9 mouse cellular contexts compared by ENCODE assay signal in the genomic region with DNA sequence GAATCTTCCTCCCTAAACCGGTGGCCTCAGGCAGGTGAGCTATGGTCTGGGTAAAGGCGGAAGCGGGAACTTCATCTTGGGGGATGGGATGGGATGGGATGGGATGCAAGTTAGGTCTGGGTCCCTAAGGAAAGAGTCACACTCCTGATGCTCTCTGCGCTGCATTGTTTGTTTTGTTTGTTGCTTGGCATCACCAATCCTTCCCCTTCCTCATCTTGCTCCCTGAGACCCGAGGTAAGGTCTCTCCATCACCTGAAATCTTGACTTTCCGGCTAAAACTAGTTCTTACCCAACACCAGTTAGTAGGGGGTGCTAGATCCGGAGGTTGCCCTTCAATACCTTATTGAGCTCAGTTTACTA. TPM values are rescaled to one million over a fixed set of nuclear protein-coding genes. Genes with fewer than 3 reads are reported as not detected.
DNase-seq lines count a peak whose midpoint lies in the region; ATAC-seq and TF ChIP-seq lines count a peak whose summit lies in the region.
"Had no signal": no experiment of that assay in that cellular context is flagged by ENCODE, and none has a peak within 500 bp of the region (broad histone marks: within the 10 kb centered on the region; RNA-seq: fewer than 3 reads in every experiment).

No protein-coding gene starts in this region.

- no peak for TF ChIP-seq EP300 in stomach, postnatal 0 days (optimal IDR thresholded peaks at IDR 0.05)

- H3K36me3 ChIP-seq in heart, embryonic 10.5 days = no peaks in the 10 kb centered on the region; the same call in 1 of the 2 replicates
- H3K36me3 ChIP-seq in neural tube, embryonic 12.5 days = no peaks in the 10 kb centered on the region
- no peaks in the 10 kb centered on the region; the same call in 1 of the 2 replicates for H3K36me3 ChIP-seq in liver, embryonic 11.5 days (ENCODE audit: control insufficient read depth, insufficient read depth, low read length)
- H3K36me3 ChIP-seq in stomach, postnatal 0 days (ENCODE audit: control insufficient read depth, insufficient read depth, low read length) = no peaks in the 10 kb centered on the region

- peaks cover 36% of the 10 kb centered on the region for H3K4me1 ChIP-seq in heart, embryonic 10.5 days
- H3K4me1 ChIP-seq in neural tube, embryonic 12.5 days = peaks cover 3% of the 10 kb centered on the region; the same call in 1 of the 2 replicates
- H3K4me1 ChIP-seq in liver, embryonic 11.5 days (replicated peaks; ENCODE audit: control insufficient read depth, insufficient read depth, low read length) = peaks cover 4% of the 10 kb centered on the region; the same call in 1 of the 2 replicates
- H3K4me1 ChIP-seq in stomach, postnatal 0 days (replicated peaks; ENCODE audit: control insufficient read depth, insufficient read depth) = no peaks in the 10 kb centered on the region; the same call in 1 of the 2 replicates

- H3K27ac ChIP-seq in heart, embryonic 10.5 days = peak overlapping the region; percentile 60
- H3K27ac ChIP-seq in neural tube, embryonic 12.5 days = no peak overlapping the region
- peak overlapping the region; percentile 77 for H3K27ac ChIP-seq in liver, embryonic 11.5 days (ENCODE audit: low read depth, low read length)
- peak overlapping the region; percentile 87 for H3K27ac ChIP-seq in stomach, postnatal 0 days (replicated peaks)

- no peak for TF ChIP-seq CTCF in stomach, postnatal 0 days (IDR thresholded peaks at IDR 0.05; ENCODE audit: low read depth)

- intact Hi-C loops in heart, postnatal 14 days (cut with DNase I) = no loop called here
- intact Hi-C loops in gastrocnemius, postnatal 14 days (cut with DNase I; ENCODE audit: low total_unique reads) = no loop called here

- no peaks in the 10 kb centered on the region for H3K9me3 ChIP-seq in heart, embryonic 10.5 days
- peaks cover 3% of the 10 kb centered on the region; the same call in 1 of the 2 replicates for H3K9me3 ChIP-seq in neural tube, embryonic 12.5 days
- no peaks in the 10 kb centered on the region for H3K9me3 ChIP-seq in liver, embryonic 11.5 days (ENCODE audit: control insufficient read depth, low read length)
- no peaks in the 10 kb centered on the region for H3K9me3 ChIP-seq in stomach, postnatal 0 days (ENCODE audit: control insufficient read depth, low read length)

- H3K4me3 ChIP-seq in heart, embryonic 10.5 days = peak overlapping the region; percentile 50
- no peak overlapping the region for H3K4me3 ChIP-seq in neural tube, embryonic 12.5 days
- peak overlapping the region; percentile 47 for H3K4me3 ChIP-seq in liver, embryonic 11.5 days (ENCODE audit: low read depth, low read length)
- peak overlapping the region; percentile 47 for H3K4me3 ChIP-seq in stomach, postnatal 0 days (ENCODE audit: low read depth, low read length)

- ATAC-seq in neural tube, embryonic 12.5 days (ENCODE audit: low FRiP score, low read depth) = no peak
- ATAC-seq in liver, embryonic 11.5 days (replicated peaks; ENCODE audit: low FRiP score) = no peak
- no peak for ATAC-seq in stomach, postnatal 0 days (ENCODE audit: low FRiP score, low TSS enrichment)

- peak overlapping the region; percentile 19; the same call in 1 of the 2 replicates for H3K4me2 ChIP-seq in neural tube, embryonic 12.5 days (replicated peaks)
- H3K4me2 ChIP-seq in liver, embryonic 11.5 days = peak overlapping the region; percentile 38
- H3K4me2 ChIP-seq in stomach, postnatal 0 days (replicated peaks; ENCODE audit: low read depth) = peak overlapping the region; percentile 55

- no peak overlapping the region for H3K9ac ChIP-seq in neural tube, embryonic 12.5 days
- peak overlapping the region; percentile 56 for H3K9ac ChIP-seq in liver, embryonic 11.5 days (ENCODE audit: low read depth, low read length)
- peak overlapping the region; percentile 56 for H3K9ac ChIP-seq in stomach, postnatal 0 days (ENCODE audit: low read length)

- 12% methylated on average over 7 of the region's 7 CpGs for WGBS in heart, embryonic 10.5 days
- 16% methylated on average over 7 of the region's 7 CpGs for WGBS in neural tube, embryonic 12.5 days
- 16% methylated on average over 7 of the region's 7 CpGs for WGBS in liver, embryonic 11.5 days
- 9% methylated on average over 7 of the region's 7 CpGs for WGBS in stomach, postnatal 0 days

- DNase-seq in heart, embryonic 10.5 days (ENCODE audit: low spot score) = no peak
- no peak for DNase-seq in heart, postnatal 14 days
- no peak for DNase-seq in neural tube, embryonic 10.5 days (ENCODE audit: extremely low spot score, low spot score)
- DNase-seq in liver, embryonic 11.5 days (ENCODE audit: low spot score) = no peak
- no peak for DNase-seq in stomach, postnatal 0 days (ENCODE audit: low spot score)
- no peak for DNase-seq in gastrocnemius, postnatal 14 days
- no peak for DNase-seq in layer of hippocampus, postnatal 25 days (ENCODE audit: extremely low spot score in 1 of 2, low spot score in 1 of 2)
- DNase-seq: adrenal gland, adult 8-10 months had no signal

- peaks cover 57% of the 10 kb centered on the region for H3K27me3 ChIP-seq in heart, embryonic 10.5 days (ENCODE audit: insufficient read depth, poor library complexity, severe bottlenecking)
- H3K27me3 ChIP-seq in neural tube, embryonic 12.5 days (replicated peaks) = peaks cover 35% of the 10 kb centered on the region
- peaks cover 53% of the 10 kb centered on the region for H3K27me3 ChIP-seq in liver, embryonic 11.5 days (replicated peaks; ENCODE audit: control insufficient read depth, insufficient read depth, low read length)
- H3K27me3 ChIP-seq in stomach, postnatal 0 days (ENCODE audit: control insufficient read depth, insufficient read depth, low read length) = no peaks in the 10 kb centered on the region

RNA-seq across cellular contexts. Expression of a gene that starts 1.3 kb away (rescaled TPM):
- polyA plus RNA-seq in heart, embryonic 10.5 days (2016; fragmentation: Nextera tagmentation; extraction: Ambion mirVana) = 2.5 and 15.3 TPM in 2 replicates
- under 1 TPM in 1 of 2 experiments, not detected in 1; 0.36 TPM for total RNA-seq in heart, postnatal 14 days (2021)
- 0.66 and 0.99 TPM in 2 replicates for polyA plus RNA-seq in neural tube, embryonic 12.5 days (2016; fragmentation: Nextera tagmentation; extraction: Ambion mirVana)
- 33.2 and 34.1 TPM in 2 replicates for polyA plus RNA-seq in liver, embryonic 11.5 days (2014; fragmentation: Nextera tagmentation; extraction: Ambion mirVana)
- 23.0 and 23.8 TPM in 2 replicates for polyA plus RNA-seq in stomach, postnatal 0 days (2015; fragmentation: Nextera tagmentation; extraction: Ambion mirVana)
- total RNA-seq in gastrocnemius, postnatal 14 days (2021) = not detected
- 1 to 10 TPM; 1.4 to 2.1 TPM for total RNA-seq in layer of hippocampus, postnatal 25 days (2021)

RNA-seq across cellular contexts. Expression of a gene that starts 8.7 kb away (rescaled TPM):
- polyA plus RNA-seq in heart, embryonic 10.5 days (2016; fragmentation: Nextera tagmentation; extraction: Ambion mirVana) = 98.9 and 103 TPM in 2 replicates
- total RNA-seq in heart, postnatal 14 days (2021) = 10 to 100 TPM; 44.6 to 52.6 TPM
- 192 and 196 TPM in 2 replicates for polyA plus RNA-seq in neural tube, embryonic 12.5 days (2016; fragmentation: Nextera tagmentation; extraction: Ambion mirVana)
- 99.4 and 100 TPM in 2 replicates for polyA plus RNA-seq in liver, embryonic 11.5 days (2014; fragmentation: Nextera tagmentation; extraction: Ambion mirVana)
- polyA plus RNA-seq in stomach, postnatal 0 days (2015; fragmentation: Nextera tagmentation; extraction: Ambion mirVana) = 133 and 142 TPM in 2 replicates
- total RNA-seq in gastrocnemius, postnatal 14 days (2021) = 10 to 100 TPM; 27.7 to 30.3 TPM
- total RNA-seq in layer of hippocampus, postnatal 25 days (2021) = 100 to 1,000 TPM in 1 of 2 experiments, 10 to 100 TPM in 1; 92.2 to 104 TPM

RNA-seq across cellular contexts. Expression of a gene that starts 35.2 kb away (rescaled TPM):
- polyA plus RNA-seq in heart, embryonic 10.5 days (2016; fragmentation: Nextera tagmentation; extraction: Ambion mirVana) = 47.4 and 70.6 TPM in 2 replicates
- total RNA-seq in heart, postnatal 14 days (2021) = 10 to 100 TPM; 11.3 TPM
- 16.4 and 17.5 TPM in 2 replicates for polyA plus RNA-seq in neural tube, embryonic 12.5 days (2016; fragmentation: Nextera tagmentation; extraction: Ambion mirVana)
- 12.4 and 13.5 TPM in 2 replicates for polyA plus RNA-seq in liver, embryonic 11.5 days (2014; fragmentation: Nextera tagmentation; extraction: Ambion mirVana)
- 26.9 and 30.7 TPM in 2 replicates for polyA plus RNA-seq in stomach, postnatal 0 days (2015; fragmentation: Nextera tagmentation; extraction: Ambion mirVana)
- total RNA-seq in gastrocnemius, postnatal 14 days (2021) = 1 to 10 TPM; 3.9 to 5.3 TPM
- 1 to 10 TPM; 1.4 to 3.5 TPM for total RNA-seq in layer of hippocampus, postnatal 25 days (2021)

RNA-seq across cellular contexts. Expression of a gene that starts 47.2 kb away (rescaled TPM):
- polyA plus RNA-seq in heart, embryonic 10.5 days (2016; fragmentation: Nextera tagmentation; extraction: Ambion mirVana) = 15.3 and 21.3 TPM in 2 replicates
- 10 to 100 TPM; 11.7 to 11.9 TPM for total RNA-seq in heart, postnatal 14 days (2021)
- 9.0 and 9.5 TPM in 2 replicates for polyA plus RNA-seq in neural tube, embryonic 12.5 days (2016; fragmentation: Nextera tagmentation; extraction: Ambion mirVana)
- 6.4 and 8.5 TPM in 2 replicates for polyA plus RNA-seq in liver, embryonic 11.5 days (2014; fragmentation: Nextera tagmentation; extraction: Ambion mirVana)
- polyA plus RNA-seq in stomach, postnatal 0 days (2015; fragmentation: Nextera tagmentation; extraction: Ambion mirVana) = 11.0 and 13.4 TPM in 2 replicates
- total RNA-seq in gastrocnemius, postnatal 14 days (2021) = 1 to 10 TPM; 2.2 to 2.9 TPM
- 1 to 10 TPM; 8.9 to 9.6 TPM for total RNA-seq in layer of hippocampus, postnatal 25 days (2021)
